Mouse (Mus musculus): Measurements from ENCODE around the gene S1pr4. TPM values are rescaled to one million over a fixed set of nuclear protein-coding genes. Genes with fewer than 3 reads are reported as not detected.

S1pr4 gene
- polyA plus RNA-seq, 1 experiment from 2014 or later, result 1.0 TPM

- no peaks in the 10 kb centered on the region for H3K36me3 ChIP-seq (ENCODE audit: control insufficient read depth, insufficient read depth, low read length)
- no peak overlapping the region; the same call in 1 of the 2 replicates for H3K27ac ChIP-seq (replicated peaks)
- H3K4me3 ChIP-seq (ENCODE audit: low read depth, low read length), result peak overlapping the region; percentile 24; the same call in 1 of the 2 replicates
- 0 out of 2 replicates have a peak, but pooled peaks cover 3% of the 10 kb centered on the region for H3K4me1 ChIP-seq (replicated peaks; ENCODE audit: control insufficient read depth, insufficient read depth)
- DNase-seq (ENCODE audit: low spot score) (peak; percentile 93), ATAC-seq (ENCODE audit: low FRiP score, low TSS enrichment) (peak; percentile 92)
- no peak overlapping the region for H3K9ac ChIP-seq (ENCODE audit: low read length)
- TF ChIP-seq EP300 (optimal IDR thresholded peaks at IDR 0.05) (no peak), CTCF (IDR thresholded peaks at IDR 0.05; ENCODE audit: low read depth) (no peak)
- H3K4me2 ChIP-seq (replicated peaks; ENCODE audit: low read depth), result peak overlapping the region; percentile 43
- 4% methylated on average over 32 of the region's 33 CpGs for WGBS
- H3K27me3 ChIP-seq (ENCODE audit: control insufficient read depth, insufficient read depth, low read length), result peaks cover 7% of the 10 kb centered on the region
- no peaks in the 10 kb centered on the region for H3K9me3 ChIP-seq (ENCODE audit: control insufficient read depth, low read length)
Observed at GRCm38 (mm10) chr10:81464405-81465264, 35.3 kb downstream of the S1pr4 start.

- H3K36me3 ChIP-seq (ENCODE audit: control insufficient read depth, insufficient read depth, low read length), result no peaks in the 10 kb centered on the region
- no peaks in the 10 kb centered on the region for H3K9me3 ChIP-seq (ENCODE audit: control insufficient read depth, low read length)
- ATAC-seq (ENCODE audit: low FRiP score, low TSS enrichment) (no peak), DNase-seq (ENCODE audit: low spot score) (peak; percentile 14)
- H3K4me1 ChIP-seq (replicated peaks; ENCODE audit: control insufficient read depth, insufficient read depth), result 0 out of 2 replicates have a peak, but pooled peaks cover 3% of the 10 kb centered on the region
- WGBS, result 75% methylated on average over 4 of the region's 4 CpGs
- TF ChIP-seq EP300 (optimal IDR thresholded peaks at IDR 0.05) (no peak), CTCF (IDR thresholded peaks at IDR 0.05; ENCODE audit: low read depth) (no peak)
- peaks cover 7% of the 10 kb centered on the region for H3K27me3 ChIP-seq (ENCODE audit: control insufficient read depth, insufficient read depth, low read length)
- no peak overlapping the region for H3K4me3 ChIP-seq (ENCODE audit: low read depth, low read length)
- H3K4me2 ChIP-seq (replicated peaks; ENCODE audit: low read depth), result no peak overlapping the region
- H3K27ac ChIP-seq (replicated peaks), result no peak overlapping the region
- no peak overlapping the region for H3K9ac ChIP-seq (ENCODE audit: low read length)
Observed at GRCm38 (mm10) chr10:81463531-81463930, 36.4 kb downstream of the S1pr4 start.

GRCm38 (mm10) chr10:81462917-81463316, 37.0 kb downstream of the S1pr4 start:
- Histone ChIP-seq H3K4me3 (ENCODE audit: low read depth, low read length) (no peak overlapping the region), H3K4me2 (replicated peaks; ENCODE audit: low read depth) (no peak overlapping the region), H3K36me3 (ENCODE audit: control insufficient read depth, insufficient read depth, low read length) (no peaks in the 10 kb centered on the region), H3K9ac (ENCODE audit: low read length) (no peak overlapping the region), H3K9me3 (ENCODE audit: control insufficient read depth, low read length) (no peaks in the 10 kb centered on the region), H3K27me3 (ENCODE audit: control insufficient read depth, insufficient read depth, low read length) (peaks cover 7% of the 10 kb centered on the region), H3K27ac (replicated peaks) (no peak overlapping the region), H3K4me1 (replicated peaks; ENCODE audit: control insufficient read depth, insufficient read depth) (0 out of 2 replicates have a peak, but pooled peaks cover 3% of the 10 kb centered on the region)
- 73% methylated on average over 7 of the region's 7 CpGs for WGBS
- ATAC-seq (ENCODE audit: low FRiP score, low TSS enrichment) (no peak), DNase-seq (ENCODE audit: low spot score) (no peak)
- TF ChIP-seq EP300 (optimal IDR thresholded peaks at IDR 0.05) (no peak), CTCF (IDR thresholded peaks at IDR 0.05; ENCODE audit: low read depth) (no peak)

GRCm38 (mm10) chr10:81462415-81462804, 37.5 kb downstream of the S1pr4 start:
- ATAC-seq (ENCODE audit: low FRiP score, low TSS enrichment), result no peak
- no peak overlapping the region for H3K9ac ChIP-seq (ENCODE audit: low read length)
- H3K4me1 ChIP-seq (replicated peaks; ENCODE audit: control insufficient read depth, insufficient read depth), result 0 out of 2 replicates have a peak, but pooled peaks cover 3% of the 10 kb centered on the region
- TF ChIP-seq CTCF (IDR thresholded peaks at IDR 0.05; ENCODE audit: low read depth), result no peak
- no peak for TF ChIP-seq EP300 (optimal IDR thresholded peaks at IDR 0.05)
- peak; percentile 16 for DNase-seq (ENCODE audit: low spot score)
- no peaks in the 10 kb centered on the region for H3K36me3 ChIP-seq (ENCODE audit: control insufficient read depth, insufficient read depth, low read length)
- WGBS, result 34% methylated on average over 7 of the region's 7 CpGs
- no peaks in the 10 kb centered on the region for H3K9me3 ChIP-seq (ENCODE audit: control insufficient read depth, low read length)
- H3K27ac ChIP-seq (replicated peaks), result no peak overlapping the region
- peaks cover 7% of the 10 kb centered on the region for H3K27me3 ChIP-seq (ENCODE audit: control insufficient read depth, insufficient read depth, low read length)
- no peak overlapping the region for H3K4me3 ChIP-seq (ENCODE audit: low read depth, low read length)
- H3K4me2 ChIP-seq (replicated peaks; ENCODE audit: low read depth), result 0 out of 2 replicates have a peak overlapping the region, but pooled peaks have one; percentile 14

GRCm38 (mm10) chr10:81461673-81462414, 38.1 kb downstream of the S1pr4 start:
- 0 out of 2 replicates have a peak, but pooled peaks cover 3% of the 10 kb centered on the region for H3K4me1 ChIP-seq (replicated peaks; ENCODE audit: control insufficient read depth, insufficient read depth)
- DNase-seq (ENCODE audit: low spot score) (peak; percentile 28), ATAC-seq (ENCODE audit: low FRiP score, low TSS enrichment) (no peak)
- 0 out of 2 replicates have a peak overlapping the region, but pooled peaks have one; percentile 14 for H3K4me2 ChIP-seq (replicated peaks; ENCODE audit: low read depth)
- TF ChIP-seq CTCF (IDR thresholded peaks at IDR 0.05; ENCODE audit: low read depth) (peak; percentile 25), EP300 (optimal IDR thresholded peaks at IDR 0.05) (no peak)
- H3K4me3 ChIP-seq (ENCODE audit: low read depth, low read length), result no peak overlapping the region
- no peaks in the 10 kb centered on the region for H3K9me3 ChIP-seq (ENCODE audit: control insufficient read depth, low read length)
- no peak overlapping the region for H3K27ac ChIP-seq (replicated peaks)
- 9% methylated on average over 16 of the region's 16 CpGs for WGBS
- H3K9ac ChIP-seq (ENCODE audit: low read length), result no peak overlapping the region
- peaks cover 7% of the 10 kb centered on the region for H3K27me3 ChIP-seq (ENCODE audit: control insufficient read depth, insufficient read depth, low read length)
- no peaks in the 10 kb centered on the region for H3K36me3 ChIP-seq (ENCODE audit: control insufficient read depth, insufficient read depth, low read length)
